Mouse (Mus musculus) mature B cell (primary cell): ENCODE results near the gene Lrguk.

ENCODE experiments used
- in situ Hi-C: fragments of 300-500 bp; cut with MboI; formaldehyde crosslinking; loops from 2 replicates; pipeline ENCODE4 v1.14.3; 2019

The Lrguk gene

GRCm38 (mm10) chr6:34066790-34067189, 37.5 kb downstream of the Lrguk start:
- in situ Hi-C loops = no loop called here

DNA sequence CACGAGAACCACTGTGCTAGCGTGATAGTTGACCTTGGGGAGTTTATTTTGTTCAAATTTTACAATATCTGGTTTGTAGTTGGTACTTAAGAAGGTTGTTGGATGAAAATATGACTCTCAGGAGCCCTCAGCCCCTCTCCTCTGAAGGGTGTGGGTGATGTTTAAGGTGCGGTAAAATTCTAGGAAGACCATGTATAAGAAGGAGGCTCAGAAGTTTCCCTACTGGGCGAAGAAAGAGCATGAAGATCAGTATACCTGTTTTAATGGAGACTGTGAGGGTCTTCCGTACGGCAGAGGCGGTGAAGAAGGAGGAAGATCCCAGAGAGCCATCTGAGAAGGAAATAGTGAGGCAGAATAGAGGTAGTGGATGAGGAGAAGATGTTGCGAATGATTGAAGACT, 38.0 kb downstream of the Lrguk start:
- in situ Hi-C loops = no loop called here

DNA sequence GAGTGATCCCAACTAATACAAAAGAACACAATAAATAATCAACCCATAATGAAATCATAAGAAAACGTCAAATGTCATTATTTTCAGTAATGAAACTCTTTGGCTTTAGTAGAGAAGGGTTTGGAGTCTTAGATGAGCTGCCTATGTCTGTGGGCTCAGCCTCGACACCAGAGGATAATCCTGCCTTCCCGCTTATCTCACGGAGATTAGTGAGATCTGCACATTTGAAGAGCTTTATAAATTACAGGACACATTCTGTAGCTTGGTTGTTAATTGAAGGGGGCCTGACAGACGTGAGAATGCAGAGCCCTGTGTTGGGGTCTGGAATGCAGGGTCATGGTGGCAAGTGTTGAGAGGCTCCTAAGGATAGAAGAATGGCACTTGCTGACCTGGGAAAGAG, 42.7 kb downstream of the Lrguk start:
- in situ Hi-C loops = no loop called here

- in situ Hi-C loops = no loop called here
These were observed 44.7 kb downstream of the Lrguk start for GRCm38 (mm10) chr6:34073931-34074442.

GRCm38 (mm10) chr6:34075520-34075919, 46.3 kb downstream of the Lrguk start:
- in situ Hi-C loops = no loop called here

- in situ Hi-C loops = no loop called here
These were observed 54.2 kb downstream of the Lrguk start for GRCm38 (mm10) chr6:34083471-34083870.

GRCm38 (mm10) chr6:34087701-34088100, 58.5 kb downstream of the Lrguk start:
- in situ Hi-C loops = no loop called here

DNA sequence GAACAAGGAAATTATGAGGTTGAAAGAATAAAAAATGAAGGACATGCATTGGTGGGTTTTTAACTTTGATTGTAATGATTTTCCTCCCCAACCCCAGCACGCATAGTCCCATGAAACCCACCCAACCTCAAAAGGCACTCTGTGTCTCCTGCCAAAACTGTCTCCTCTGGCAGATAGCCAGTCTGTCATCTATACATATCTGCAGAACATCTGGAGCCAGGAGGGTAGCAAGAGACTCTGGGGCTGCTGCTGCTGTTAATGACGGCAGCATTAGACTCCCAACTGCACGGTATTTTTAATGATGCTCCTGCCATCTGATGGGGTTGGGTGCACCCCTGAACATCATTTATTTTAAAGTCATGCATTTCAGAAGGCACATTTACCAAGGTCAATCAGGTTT, 59.7 kb downstream of the Lrguk start:
- in situ Hi-C loops = no loop called here

DNA sequence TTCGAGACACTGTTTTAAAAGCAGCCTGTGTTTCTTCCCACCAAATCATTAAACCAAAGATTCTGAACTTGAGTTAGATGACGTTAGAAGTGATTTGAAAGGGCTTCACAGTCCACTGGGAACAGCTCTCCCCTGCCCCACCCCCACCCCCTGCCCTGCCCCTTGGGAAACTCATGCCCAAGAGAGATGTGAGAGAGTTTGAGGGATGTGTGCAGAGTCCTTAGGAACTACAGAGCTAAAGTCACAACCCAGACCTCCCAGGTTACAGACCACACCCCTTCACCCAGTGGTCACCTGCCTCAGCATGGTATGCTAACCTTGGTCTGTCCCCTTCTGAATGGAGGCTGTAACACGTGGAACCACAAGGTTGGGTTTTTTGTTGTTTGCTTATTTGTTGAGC, 62.3 kb downstream of the Lrguk start:
- in situ Hi-C loops = no loop called here

DNA sequence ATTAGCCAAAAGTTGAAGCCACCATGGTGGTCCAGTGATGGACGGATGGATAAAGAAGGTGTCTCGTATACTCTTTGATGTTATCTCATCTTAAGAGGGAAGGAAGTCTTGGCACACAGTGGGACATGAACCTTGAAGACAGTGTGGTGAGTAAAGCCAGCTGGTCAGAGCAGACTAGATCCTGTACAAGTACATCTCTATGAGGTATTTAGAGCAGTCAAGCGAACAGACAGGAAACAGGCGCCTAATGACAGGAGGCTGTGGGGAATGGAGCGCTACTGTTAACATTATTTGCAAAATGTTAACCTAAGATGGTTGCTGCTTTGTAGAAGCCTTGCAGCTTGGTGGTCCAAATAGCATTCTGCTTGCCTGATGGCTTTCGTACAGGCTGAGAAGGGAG, 67.0 kb downstream of the Lrguk start:
- in situ Hi-C loops = no loop called here

DNA sequence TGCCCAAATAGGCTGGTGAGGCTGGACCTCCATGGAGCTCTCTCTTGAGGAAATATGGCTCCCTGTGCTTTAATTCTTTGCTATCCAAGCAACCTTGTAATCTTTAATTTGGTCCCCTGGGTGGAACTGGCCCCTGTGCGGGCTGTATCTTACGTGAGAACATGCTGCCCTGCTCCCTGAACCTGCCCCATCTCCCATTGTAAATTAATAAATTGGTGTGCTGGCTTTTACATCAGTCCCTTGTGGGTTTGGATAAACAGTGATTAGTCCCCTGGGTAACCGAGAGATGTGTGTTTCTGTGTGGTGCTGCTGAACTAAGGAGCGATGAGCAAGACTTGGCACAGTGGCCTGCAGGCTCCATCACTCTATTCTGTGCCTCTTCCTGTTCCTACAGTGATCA, 67.7 kb downstream of the Lrguk start:
- in situ Hi-C loops = no loop called here

DNA sequence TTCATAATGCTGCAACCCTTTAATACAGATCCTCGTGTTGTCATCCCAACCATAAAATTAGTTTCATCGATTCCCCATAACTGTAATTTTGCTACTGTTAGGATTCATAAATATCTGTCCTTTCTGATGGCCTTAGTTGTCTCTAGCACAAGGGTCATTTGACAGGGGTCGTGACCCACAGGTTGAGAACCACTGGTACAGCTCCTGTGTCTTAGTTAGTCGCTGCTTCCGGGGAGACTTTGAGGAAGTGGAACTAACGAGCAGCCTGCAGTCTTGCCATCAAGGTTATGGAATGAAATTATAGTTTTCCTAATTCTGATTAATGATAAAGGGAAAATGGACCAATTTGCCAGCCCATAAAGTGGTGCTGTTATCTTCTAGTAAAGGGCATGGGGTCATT, 70.5 kb downstream of the Lrguk start:
- in situ Hi-C loops = no loop called here

GRCm38 (mm10) chr6:34101531-34102396, 72.5 kb downstream of the Lrguk start:
- in situ Hi-C loops = no loop called here

DNA sequence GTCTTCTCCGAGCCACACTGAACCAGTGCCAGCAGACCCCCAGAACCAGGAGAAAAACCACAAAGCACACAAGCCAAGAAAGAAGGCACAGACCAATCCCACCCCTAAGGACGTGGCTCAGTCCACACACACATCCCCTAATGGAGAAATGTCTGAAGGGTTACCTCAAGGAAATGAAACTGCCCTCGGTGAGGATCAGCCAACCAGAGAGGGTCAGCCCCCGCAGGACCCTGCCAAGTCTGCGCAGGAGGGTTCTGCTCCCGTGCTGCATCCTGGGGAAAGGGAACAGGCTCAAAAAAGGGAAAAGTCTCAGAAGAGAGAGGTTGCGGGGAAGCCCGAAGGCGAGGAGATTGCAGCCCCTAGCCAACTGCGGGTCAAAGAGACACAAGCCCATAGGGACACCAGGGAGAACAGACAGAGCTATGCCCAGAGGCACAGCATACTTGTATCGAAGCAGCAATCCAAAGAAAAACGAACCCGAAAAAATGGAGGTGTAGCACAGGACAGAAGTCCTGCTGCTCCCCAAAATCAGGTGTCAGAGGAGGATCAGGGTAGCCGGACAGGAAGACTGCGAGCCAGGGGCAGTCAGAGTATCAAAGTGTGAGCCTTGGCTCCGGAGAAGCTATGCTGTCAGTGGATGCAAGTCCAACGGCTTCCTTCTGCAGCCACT, 74.1 kb downstream of the Lrguk start:
- in situ Hi-C loops = no loop called here

- in situ Hi-C loops = no loop called here
These were observed 81.3 kb downstream of the Lrguk start for GRCm38 (mm10) chr6:34110571-34110970.

DNA sequence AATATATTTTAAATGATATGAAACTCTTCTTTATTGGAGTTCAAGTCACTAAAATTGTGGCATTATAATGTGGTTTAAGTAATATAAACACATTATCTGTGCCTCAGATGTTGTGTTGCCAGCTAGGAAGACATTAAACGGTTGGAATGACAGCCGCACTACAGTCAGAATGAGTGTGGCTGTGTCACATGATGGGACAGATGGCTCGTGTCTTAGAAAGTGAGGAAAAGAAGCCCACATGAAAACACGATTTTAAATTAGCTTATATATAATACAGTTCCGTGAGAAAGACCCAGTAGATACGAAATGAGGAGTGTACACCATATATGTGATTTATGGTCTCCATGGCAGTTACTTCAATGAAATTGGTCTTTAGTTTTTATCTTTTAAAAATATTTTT, 82.2 kb downstream of the Lrguk start:
- in situ Hi-C loops = no loop called here

DNA sequence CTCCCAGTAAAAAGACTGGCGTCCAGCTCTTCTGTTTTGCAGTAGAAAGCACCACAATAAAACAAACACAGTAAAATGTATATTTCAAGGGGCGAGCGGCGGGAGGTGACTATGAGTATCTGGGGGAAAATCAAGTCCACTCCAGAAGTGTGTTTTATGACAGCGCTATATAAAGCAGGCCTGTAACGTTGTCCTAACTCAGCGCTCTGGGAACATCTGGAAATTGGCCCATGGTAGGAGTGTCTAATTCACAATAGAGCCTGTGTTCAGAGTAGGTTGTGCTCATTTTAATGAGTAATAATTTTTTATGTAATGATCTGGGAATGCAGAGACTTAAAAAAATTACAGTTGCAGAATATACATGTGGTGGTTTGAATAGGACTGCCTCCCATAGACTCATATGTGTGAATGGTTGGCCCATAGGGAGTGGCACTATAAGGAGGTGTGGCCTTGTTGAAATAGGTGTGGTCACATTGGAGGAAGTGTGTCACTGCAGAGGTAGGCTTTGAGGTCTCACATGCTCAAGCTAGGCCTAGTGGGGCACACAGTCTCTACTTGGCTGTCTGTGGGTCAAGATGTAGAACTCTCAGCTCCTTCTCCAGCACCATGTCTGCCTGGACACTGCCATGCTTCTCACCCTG, 87.7 kb downstream of the Lrguk start:
- in situ Hi-C loops = no loop called here

DNA sequence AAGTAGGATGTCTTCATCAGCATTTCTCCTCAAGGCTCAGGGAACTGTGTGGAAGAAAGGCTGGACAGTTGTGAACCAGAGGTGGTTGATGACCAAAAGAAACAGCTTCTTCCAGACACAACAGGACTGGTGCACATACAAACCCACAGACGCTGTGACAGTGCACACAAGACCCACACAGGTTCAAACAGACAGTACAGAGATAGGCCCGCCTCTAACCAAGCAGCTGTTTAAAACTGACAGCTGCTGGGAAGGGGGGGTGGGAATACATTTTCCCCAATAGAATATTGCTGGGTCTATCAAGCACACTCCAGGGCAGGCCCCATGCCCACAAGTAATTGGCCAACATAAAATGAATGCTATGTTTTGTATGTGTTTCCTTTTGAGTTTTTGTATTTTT, 95.2 kb downstream of the Lrguk start:
- in situ Hi-C loops = no loop called here

- in situ Hi-C loops = no loop called here
These were observed 100.0 kb downstream of the Lrguk start for GRCm38 (mm10) chr6:34129261-34129660.

GRCm38 (mm10) chr6:34132391-34132790, 103.1 kb downstream of the Lrguk start:
- in situ Hi-C loops = no loop called here

DNA sequence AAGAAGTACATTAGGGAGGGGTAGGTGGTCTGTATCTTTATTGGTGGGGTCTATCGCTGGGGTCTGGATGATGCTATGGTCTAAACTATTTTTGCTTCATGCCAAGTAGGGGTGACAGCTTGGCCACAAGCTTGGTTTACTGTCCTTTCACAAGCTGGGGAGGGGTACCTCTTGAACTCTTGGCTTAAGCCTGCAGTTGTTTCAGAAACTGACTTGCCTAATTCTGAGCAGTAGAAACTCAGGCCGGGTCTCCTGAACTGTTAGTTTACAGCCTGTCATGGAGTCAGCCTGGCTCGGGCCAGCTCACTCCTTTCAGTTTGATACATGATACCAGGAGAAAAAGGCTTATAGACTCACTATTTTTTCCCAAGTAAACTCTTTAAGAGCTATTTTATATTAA, 109.1 kb downstream of the Lrguk start:
- in situ Hi-C loops = no loop called here

- in situ Hi-C loops = no loop called here
These were observed 113.7 kb downstream of the Lrguk start for GRCm38 (mm10) chr6:34142931-34143330.

- in situ Hi-C loops = no loop called here
These were observed 116.8 kb downstream of the Lrguk start for GRCm38 (mm10) chr6:34146042-34146441.
